Mouse (Mus musculus): ENCODE results near the gene Gm21885.
"Not testable (repeated sequence)": the region's sequence is repeated elsewhere in the genome, so short reads cannot be mapped to it uniquely, and the experiment has no call there.

Gm21885 gene

DNA sequence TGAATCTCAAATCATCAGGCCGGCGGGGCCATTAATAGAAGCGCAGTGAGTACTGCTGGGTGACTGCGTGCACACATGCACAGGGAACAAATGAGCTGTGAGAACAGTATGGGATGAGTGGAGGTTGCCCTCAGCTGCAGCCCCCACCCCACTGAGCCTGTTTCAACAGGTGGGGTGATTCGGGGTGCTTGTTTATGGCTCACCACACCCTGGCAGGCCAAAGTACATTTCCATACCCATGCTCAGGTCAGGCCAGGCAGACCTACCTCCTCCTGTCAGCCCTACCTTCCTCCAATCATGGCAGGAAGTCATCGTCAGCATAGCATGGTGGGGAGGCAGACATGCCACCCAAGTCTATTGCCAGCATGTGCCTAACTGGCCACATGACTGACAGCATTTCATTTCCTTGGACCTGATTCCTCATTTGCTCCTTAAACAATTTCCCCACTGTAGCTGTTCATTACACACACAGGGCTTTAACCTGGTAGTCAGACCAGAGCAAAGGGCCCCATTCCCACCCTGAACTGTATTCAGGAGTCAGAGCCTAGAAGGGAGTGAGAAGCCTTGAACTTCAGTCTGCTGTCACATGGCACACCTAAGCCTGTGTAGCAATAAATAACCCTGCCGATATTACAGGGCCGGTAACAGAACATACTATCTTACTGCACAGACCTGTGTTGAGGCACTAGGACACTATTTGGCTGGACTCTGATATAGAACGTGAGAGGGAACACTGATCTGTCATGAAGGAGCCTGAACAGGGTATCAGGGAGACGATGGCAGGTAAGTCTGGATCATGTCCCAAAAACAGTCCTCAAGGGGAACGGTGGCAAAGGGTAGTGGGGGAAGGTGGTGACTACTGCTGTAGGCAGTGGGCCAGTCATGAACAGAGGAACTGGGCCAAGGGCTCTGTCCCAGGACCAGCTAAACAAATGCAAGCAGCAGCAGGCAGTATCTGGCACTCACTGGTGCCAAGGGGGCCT is at the start of gene Gm21885:
Gene Gm21885 (plus strand): TSS at position 675 of the 983 bp plus-strand sequence.
- no peak for DNase-seq (ENCODE audit: low spot score in 2 of 2)

DNA sequence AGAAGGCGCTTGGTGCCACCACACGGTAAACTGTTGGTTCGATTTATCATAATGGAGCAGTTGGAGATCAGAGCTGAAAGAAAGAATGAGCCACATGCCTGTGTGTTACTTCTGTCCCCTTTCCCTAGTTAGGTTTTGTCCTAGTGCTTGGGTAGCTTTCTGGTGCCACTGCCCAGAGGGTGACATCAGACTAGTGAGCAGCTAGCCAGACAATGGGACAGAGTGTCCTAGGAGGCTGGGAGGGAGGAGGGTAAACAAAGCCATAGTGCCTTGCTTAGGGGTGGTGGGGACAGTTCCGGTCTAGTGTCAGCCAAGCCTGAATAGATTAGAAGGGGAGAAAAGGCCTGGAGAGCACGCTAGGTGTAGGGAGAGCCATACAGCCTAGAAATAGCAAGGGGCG is 48.3 kb upstream of the Gm21885 start:
- no peak for DNase-seq (ENCODE audit: low spot score in 2 of 2)

GRCm38 (mm10) chr11:94234380-94234779 is 47.3 kb upstream of the Gm21885 start:
- DNase-seq (ENCODE audit: low spot score in 2 of 2), result no peak

GRCm38 (mm10) chr11:94234857-94235256 is 46.8 kb upstream of the Gm21885 start:
- no peak for DNase-seq (ENCODE audit: low spot score in 2 of 2)

- peak; percentile 64 to 68 for DNase-seq (ENCODE audit: low spot score in 2 of 2)
Measured at GRCm38 (mm10) chr11:94236074-94236473, 45.6 kb upstream of the Gm21885 start.

DNA sequence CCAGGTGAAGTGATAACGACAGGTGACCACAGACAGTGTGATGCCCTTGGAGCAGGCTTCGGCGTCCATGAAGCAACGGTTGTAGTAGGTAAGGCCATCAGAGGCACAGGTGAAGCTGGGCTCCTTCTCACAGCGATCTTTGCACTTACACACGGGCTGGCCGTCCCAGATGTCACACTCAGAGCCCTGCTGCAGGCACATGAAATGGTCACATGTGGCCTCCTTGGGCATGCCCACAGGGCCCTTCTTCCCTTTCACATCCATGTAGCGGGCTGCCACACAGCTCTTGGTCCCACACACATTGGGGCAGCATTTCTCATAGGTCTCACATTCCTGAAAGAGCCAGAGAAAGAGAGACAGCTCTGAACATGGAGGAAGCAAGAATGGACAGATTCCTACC is 42.9 kb upstream of the Gm21885 start:
- DNase-seq (ENCODE audit: low spot score in 2 of 2), result no peak

- no peak for DNase-seq (ENCODE audit: low spot score in 2 of 2)
Measured at GRCm38 (mm10) chr11:94239706-94240105, 42.0 kb upstream of the Gm21885 start.

DNA sequence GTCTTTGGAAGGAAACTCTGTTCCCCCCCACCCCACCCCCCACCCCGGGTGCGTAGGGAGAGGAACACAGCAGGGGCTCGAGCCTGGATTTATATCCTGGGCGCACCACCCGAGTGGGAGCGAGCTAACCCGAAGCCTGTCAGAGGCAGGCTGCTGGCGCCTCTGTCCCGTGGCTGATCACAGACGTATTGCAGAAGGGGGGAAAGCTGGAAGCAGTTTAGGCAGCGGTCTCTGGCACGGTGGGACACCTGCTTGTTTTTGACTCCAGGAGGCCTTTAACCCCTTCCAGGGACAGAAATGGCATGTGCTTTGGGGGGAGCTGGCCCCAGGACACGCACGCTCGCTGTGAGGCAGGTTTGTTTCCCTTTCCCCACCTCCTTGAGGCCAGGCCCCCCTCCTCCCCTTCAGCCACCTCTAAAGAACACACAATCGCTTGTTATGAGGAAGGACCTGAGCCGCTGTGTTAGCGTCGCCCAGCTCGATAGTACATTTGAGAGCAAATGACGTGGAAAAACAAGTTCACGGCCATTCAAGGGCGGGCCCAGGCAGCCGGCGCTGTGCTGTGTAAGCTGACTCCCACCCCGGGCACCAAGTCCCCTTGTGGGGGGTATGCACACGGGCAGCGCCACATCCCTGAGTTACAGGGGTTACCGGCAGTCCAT is 38.8 kb upstream of the Gm21885 start:
- no peak for DNase-seq (ENCODE audit: low spot score in 2 of 2)

DNA sequence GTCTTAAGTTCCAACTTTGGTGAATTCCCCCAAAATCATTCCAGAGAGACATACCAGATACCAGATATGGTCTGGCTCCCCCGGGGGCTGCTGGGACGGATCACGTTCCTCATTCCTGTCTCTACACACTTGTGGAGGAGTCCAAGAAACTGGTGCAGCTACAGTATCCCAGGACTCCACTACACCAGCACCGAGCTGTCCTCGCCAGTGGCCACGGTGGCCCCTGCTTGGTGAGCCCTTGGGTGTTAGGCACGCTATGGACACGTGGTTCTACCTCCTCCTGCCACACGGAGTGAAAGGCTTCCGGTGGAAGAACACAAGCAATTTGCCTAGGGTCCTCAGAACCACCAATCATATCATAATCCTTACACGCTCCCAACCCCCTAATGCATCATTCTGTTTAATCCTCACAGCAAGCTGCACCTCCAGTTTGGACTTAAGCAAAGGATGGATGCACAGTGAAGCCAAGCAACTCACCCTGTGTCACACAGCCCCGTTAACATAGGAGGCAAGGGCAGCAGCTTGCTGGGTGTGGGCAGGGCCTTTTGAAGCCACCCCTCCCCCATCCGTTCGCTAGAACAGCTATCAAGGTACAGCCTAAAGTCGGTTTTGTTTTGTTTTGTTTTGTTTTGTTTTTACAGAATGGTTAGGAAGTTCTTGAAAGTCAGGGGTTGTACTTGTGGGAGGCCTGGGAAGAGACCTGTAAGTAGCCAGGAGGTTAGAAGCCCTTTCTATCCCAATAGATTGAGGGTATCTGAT is 38.1 kb upstream of the Gm21885 start:
- DNase-seq (ENCODE audit: low spot score in 2 of 2), result no peak

DNA sequence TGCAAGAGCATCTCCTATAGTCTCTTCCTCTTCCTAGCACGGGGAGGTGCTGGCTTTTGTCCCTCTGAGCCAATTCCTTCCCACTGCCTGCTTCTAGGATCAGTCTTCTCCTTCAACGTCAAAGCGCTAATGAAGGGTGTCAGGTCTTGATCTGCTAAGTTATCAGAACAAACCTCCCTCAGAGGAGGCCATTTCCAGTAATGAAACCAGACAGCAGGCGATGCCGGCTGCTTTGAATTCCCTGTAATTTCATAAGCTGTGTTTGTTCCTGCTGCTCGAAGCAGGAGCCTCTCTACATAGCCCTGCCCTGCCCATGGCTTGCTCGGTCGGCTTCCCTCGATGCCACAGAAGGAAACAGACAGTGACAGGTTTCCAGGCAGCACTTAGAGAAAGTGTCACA is 37.3 kb upstream of the Gm21885 start:
- no peak for DNase-seq (ENCODE audit: low spot score in 2 of 2)

- DNase-seq (ENCODE audit: low spot score in 2 of 2), result peak in 1 of 2 experiments; percentile 32
Measured at GRCm38 (mm10) chr11:94245955-94246788, 35.5 kb upstream of the Gm21885 start, which contains the start of gene Wfikkn2. Wfikkn2 (minus strand) TSS chr11:94246005.

- no peak for DNase-seq (ENCODE audit: low spot score in 2 of 2)
Measured at GRCm38 (mm10) chr11:94246789-94247061, 34.9 kb upstream of the Gm21885 start.

DNA sequence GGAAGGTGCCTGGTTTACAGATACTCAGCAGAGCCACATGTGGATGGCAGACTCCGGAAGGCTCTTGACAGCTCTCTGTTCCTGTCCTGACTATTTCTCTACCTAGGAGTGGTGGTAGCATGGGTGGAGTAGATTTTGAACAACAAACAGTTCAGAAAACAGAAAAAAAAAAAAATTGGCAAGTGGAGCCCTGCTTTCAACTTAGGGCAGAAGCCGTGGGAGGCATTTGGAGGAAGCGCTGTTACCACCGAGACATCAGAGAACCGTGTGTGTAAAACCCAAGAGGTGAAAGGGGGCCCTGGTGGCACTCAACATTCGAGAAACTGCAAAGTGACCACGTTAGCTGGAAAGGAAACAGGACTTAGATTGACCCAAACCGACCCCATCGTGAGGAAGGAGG is 28.5 kb upstream of the Gm21885 start:
- no peak for DNase-seq (ENCODE audit: low spot score in 2 of 2)

- no peak for DNase-seq (ENCODE audit: low spot score in 2 of 2)
Measured at GRCm38 (mm10) chr11:94253691-94254090, 28.0 kb upstream of the Gm21885 start.

- no peak for DNase-seq (ENCODE audit: low spot score in 2 of 2)
Measured at GRCm38 (mm10) chr11:94255733-94256132, 25.9 kb upstream of the Gm21885 start.

DNA sequence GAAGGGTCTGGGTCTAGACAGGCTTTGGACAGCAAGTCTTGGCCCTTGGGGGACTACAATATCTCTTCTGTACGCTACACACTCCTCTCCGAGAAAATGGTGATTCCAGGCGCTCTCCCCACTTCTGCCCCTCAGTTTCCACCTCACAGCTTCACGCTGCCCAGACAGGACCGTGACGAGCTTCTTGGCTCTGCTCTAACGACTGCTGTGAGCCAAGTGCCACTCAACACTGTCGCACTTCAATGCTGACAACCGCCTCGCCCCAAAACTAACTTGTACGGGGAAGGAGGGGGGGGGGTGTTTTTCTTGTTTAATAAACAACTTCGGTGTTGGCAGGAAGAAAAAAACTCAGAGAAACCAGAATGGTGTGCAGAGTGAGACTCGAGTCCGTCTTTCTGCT is 23.7 kb upstream of the Gm21885 start:
- DNase-seq (ENCODE audit: low spot score in 2 of 2), result no peak

- DNase-seq (ENCODE audit: low spot score in 2 of 2), result no peak
Measured at GRCm38 (mm10) chr11:94259814-94260213, 21.9 kb upstream of the Gm21885 start.

DNA sequence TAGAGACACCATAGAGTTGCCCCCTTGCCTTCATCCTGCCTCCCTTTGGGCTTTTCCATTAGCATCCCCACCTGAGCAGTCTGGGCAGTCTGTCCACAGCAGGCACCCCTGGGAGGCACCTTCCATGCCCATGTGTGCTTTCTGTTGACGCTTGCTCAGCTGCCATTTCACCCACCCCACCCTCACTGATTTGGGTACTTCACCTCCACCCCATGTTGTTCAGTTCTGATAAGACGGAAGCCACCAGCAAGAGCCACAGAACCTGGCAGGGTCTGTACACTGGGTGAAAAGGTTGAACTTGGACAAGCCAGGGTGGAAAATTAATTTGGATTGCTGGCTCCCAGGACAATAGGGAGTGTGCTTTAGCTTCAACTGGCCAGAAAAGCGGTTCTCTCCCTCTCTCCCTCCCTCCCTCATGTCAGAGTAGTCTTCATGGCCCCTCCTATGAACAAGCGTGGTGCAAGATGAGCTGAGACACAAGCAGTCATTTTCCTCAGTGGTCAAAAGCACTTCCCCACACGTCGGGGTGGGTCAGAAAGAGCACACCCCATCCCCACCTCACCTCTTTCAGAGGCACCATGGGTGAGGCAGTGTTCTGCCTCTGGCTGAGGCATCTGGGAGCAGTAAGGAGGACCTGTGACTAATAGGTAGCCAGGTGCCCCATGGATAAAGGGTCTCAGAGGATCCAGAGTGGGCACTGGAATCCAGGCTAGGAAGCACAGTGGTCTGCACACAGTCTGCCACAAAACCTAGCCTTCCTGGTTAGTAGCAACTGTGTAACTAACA is 19.9 kb upstream of the Gm21885 start:
- DNase-seq (ENCODE audit: low spot score in 2 of 2), result no peak

DNA sequence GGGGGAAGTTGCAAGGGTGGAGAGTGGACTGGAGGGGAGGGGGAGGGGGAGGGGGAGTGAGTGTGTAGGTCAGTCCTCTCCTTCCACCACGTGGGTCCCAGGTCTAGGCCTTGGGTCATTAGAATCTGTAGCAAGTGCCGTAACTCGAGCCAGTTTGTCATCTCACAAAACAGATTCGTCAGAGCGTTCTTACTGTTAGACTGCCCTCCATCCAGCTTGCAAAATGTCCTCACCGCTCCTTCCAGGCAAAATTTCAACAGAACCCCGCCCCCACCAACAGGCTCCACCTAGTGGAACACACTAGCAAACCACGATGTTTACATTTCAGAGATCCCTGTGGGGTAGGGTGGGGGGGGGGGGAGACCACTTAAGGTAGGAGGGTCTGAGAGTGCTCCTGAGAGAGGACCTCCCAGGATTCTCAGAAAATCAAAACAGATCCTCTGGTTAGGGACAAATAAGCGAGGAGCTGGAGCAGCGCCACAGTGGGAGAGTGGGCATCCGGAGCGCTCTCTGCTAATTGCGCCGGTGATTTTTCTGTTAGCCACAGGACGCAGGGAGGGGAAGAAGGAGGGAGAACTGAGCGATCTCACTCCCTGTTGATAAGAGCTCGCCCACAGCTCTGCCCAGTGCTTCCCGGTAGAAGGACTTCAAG is 16.4 kb upstream of the Gm21885 start:
- DNase-seq (ENCODE audit: low spot score in 2 of 2), result no peak

DNA sequence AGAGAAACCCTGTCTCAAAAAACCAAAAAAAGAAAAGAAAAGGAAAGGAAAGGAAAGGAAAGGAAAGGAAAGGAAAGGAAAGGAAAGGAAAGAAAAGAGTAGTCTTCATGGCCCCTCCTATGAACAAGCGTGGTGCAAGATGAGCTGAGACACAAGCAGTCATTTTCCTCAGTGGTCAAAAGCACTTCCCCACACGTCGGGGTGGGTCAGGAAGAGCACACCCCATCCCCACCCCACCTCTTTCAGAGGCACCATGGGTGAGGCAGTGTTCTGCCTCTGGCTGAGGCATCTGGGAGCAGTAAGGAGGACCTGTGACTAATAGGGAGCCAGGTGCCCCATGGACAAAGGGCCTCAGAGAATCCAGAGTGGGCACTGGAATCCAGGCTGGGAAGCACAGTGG is 15.5 kb upstream of the Gm21885 start:
- not testable (repeated sequence) for DNase-seq (ENCODE audit: low spot score in 2 of 2)

Data from frontal cortex, postnatal 10 days (tissue).